Mouse (Mus musculus) hindbrain, embryonic 10.5 days (tissue): ENCODE measurements at regions not wholly inside any gene's neighbourhood (a gene's known extent, or its start where the extent isn't known, plus 50 kb on each side); places are given as distances from the start of the nearest gene placed in this dataset.

ENCODE experiments used
- DNase-seq: peaks from one replicate; pipeline ENCODE4 v3.0.0-alpha.2; 2017; ENCODE audit warnings: low spot score
- H3K27ac ChIP-seq: fragments of 300-500 bp; sonication (generic); 2 replicates; pipeline ENCODE4 v1.5.1; 2016; ENCODE audit warnings: mild to moderate bottlenecking, moderate library complexity
- H3K27me3 ChIP-seq: fragments of 300-500 bp; sonication (generic); 2 replicates; pipeline ENCODE4 v1.6.1; 2016; ENCODE audit warnings: mild to moderate bottlenecking; ENCODE audit not compliant: poor library complexity, insufficient read depth, severe bottlenecking
- H3K36me3 ChIP-seq: fragments of 300-500 bp; sonication (generic); 2 replicates; pipeline ENCODE4 v1.6.1; 2016; ENCODE audit warnings: mild to moderate bottlenecking, moderate library complexity
- H3K4me1 ChIP-seq: fragments of 300-500 bp; sonication (generic); replicated peaks from 2 replicates; pipeline ENCODE4 v1.6.1; 2016; ENCODE audit warnings: mild to moderate bottlenecking
- H3K4me3 ChIP-seq: fragments of 300-500 bp; sonication (generic); 2 replicates; pipeline ENCODE4 v1.5.1; 2016; ENCODE audit warnings: mild to moderate bottlenecking, moderate library complexity
- H3K9me3 ChIP-seq: fragments of 300-500 bp; sonication (generic); 2 replicates; pipeline ENCODE4 v1.6.1; 2016; ENCODE audit warnings: mild to moderate bottlenecking, moderate library complexity
- WGBS: fragments of 180-500 bp; shearing (Covaris S2); methylation state at CpG from one replicate; pipeline ENCODE4 v1.1.7; 2016; 5-methylcytosine and 5-hydroxymethylcytosine counted together

DNA sequence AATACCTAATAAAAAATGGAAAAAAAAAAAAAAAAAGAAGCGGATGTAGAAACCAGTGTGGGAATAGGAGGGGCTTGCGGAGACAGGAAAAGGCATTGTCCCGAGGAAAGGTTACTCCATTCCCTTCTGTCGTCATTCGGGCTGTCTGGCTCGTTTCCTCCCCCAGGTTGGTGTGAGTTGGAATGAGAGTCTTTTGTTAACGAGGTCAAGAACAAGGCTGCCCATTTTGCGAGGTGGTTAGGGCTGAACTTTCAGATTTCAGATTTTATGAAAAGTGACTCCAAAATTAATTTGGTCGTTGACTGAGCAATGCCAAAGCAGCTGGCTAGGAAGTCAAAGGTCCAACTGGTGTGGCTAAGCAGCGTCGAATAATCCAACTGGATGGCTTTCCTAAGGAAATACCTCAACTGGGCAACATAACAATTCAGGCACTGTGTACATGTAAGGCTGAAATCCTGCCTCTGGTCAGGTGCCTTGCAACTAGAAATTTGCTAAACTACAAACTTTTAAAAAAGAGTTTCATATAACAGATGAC is 50.6 kb upstream of the Rpl34 start:
- Histone ChIP-seq H3K4me3 (no peak overlapping the region), H3K36me3 (no peaks in the 10 kb centered on the region), H3K27me3 (no peaks in the 10 kb centered on the region), H3K27ac (no peak overlapping the region), H3K9me3 (no peaks in the 10 kb centered on the region), H3K4me1 (no peaks in the 10 kb centered on the region)
- 84% methylated on average over 11 of the region's 11 CpGs for WGBS
- no peak for DNase-seq
